Mouse (Mus musculus) heart, embryonic 14.5 days (tissue): ENCODE results near the gene Mgst3. TPM values are rescaled to one million over a fixed set of nuclear protein-coding genes. Genes with fewer than 3 reads are reported as not detected.

Experiments
- ATAC-seq: fragments of 200-750 bp; cut with Nextera tagmentation; 2 replicates; pipeline ENCODE4 v1.8.0; 2017; ENCODE audit warnings: low read depth, moderate TSS enrichment; ENCODE audit not compliant: insufficient number of reproducible peaks, insufficient read depth, low FRiP score
- H3K27ac ChIP-seq, 2 experiments: fragments of 200-500 bp in 1 of 2; fragments of 300-500 bp in 1 of 2; sonication (generic) in 1 of 2; replicated peaks in 1 of 2; 2 replicates each; pipeline ENCODE4 v1.5.1; 2012 to 2014; ENCODE audit warnings: low read depth in 2 of 2, low read length in 2 of 2, control low read depth in 1 of 2, mild to moderate bottlenecking in 1 of 2, mixed read lengths in 1 of 2; ENCODE audit not compliant: control insufficient read depth in 1 of 2, insufficient read depth in 1 of 2
- H3K27me3 ChIP-seq: fragments of 300-500 bp; sonication (generic); 2 replicates; pipeline ENCODE4 v1.6.1; 2014; ENCODE audit warnings: mild to moderate bottlenecking, low read length, control low read depth; ENCODE audit not compliant: control insufficient read depth, insufficient read depth
- H3K36me3 ChIP-seq: fragments of 300-500 bp; sonication (generic); 2 replicates; pipeline ENCODE4 v1.6.1; 2014; ENCODE audit warnings: mild to moderate bottlenecking, control low read depth, low read length, mixed read lengths; ENCODE audit not compliant: control insufficient read depth, insufficient read depth
- H3K4me1 ChIP-seq, 2 experiments: fragments of 200-500 bp in 1 of 2; fragments of 300-500 bp in 1 of 2; sonication (generic) in 1 of 2; 2 replicates each; pipeline ENCODE4 v1.6.1; 2012 to 2014; ENCODE audit warnings: low read length in 2 of 2, control low read depth in 1 of 2, mixed read lengths in 1 of 2; ENCODE audit not compliant: control insufficient read depth in 2 of 2, insufficient read depth in 2 of 2
- H3K4me2 ChIP-seq: fragments of 300-500 bp; sonication (generic); 2 replicates; pipeline ENCODE4 v1.6.1; 2014; ENCODE audit warnings: mild to moderate bottlenecking, low read length
- H3K4me3 ChIP-seq, 2 experiments: fragments of 200-500 bp in 1 of 2; fragments of 300-500 bp in 1 of 2; sonication (generic) in 1 of 2; 2 replicates each; pipeline ENCODE4 v1.5.1; 2012 to 2014; ENCODE audit warnings: low read length in 2 of 2, mild to moderate bottlenecking in 2 of 2, control low read depth in 1 of 2, low read depth in 1 of 2, moderate library complexity in 1 of 2; ENCODE audit not compliant: control insufficient read depth in 1 of 2, insufficient read depth in 1 of 2
- H3K9ac ChIP-seq: fragments of 300-500 bp; sonication (generic); 2 replicates; pipeline ENCODE4 v1.6.1; 2014; ENCODE audit warnings: mild to moderate bottlenecking, low read length
- H3K9me3 ChIP-seq: fragments of 300-500 bp; sonication (generic); 2 replicates; pipeline ENCODE4 v1.6.1; 2016; ENCODE audit warnings: low read length, control low read depth; ENCODE audit not compliant: control insufficient read depth
- WGBS: fragments of 180-500 bp; shearing (Covaris S2); extraction: QIAGEN DNeasy Blood & Tissue Kit; methylation state at CpG from one replicate; pipeline ENCODE4 v1.1.7; 2014; 5-methylcytosine and 5-hydroxymethylcytosine counted together
- polyA plus RNA-seq: library from polyadenylated mRNA; unstranded; fragments of >200 nt; fragmentation: Nextera tagmentation; extraction: Ambion mirVana; gene quantifications from 2 replicates; pipeline ENCODE4 v1.2.1, GENCODE M21; 2014

Gene Mgst3
- polyA plus RNA-seq, 1 experiment from 2014 or later, result 219 TPM

GRCm38 (mm10) chr1:167392687-167393086, 954 bp downstream of the Mgst3 start:
- Histone ChIP-seq H3K9me3 (no peaks in the 10 kb centered on the region), H3K9ac (peak overlapping the region; percentile 81), H3K4me1 (peaks cover 4 to 5% of the 10 kb centered on the region in 2 experiments; a peak in 2 of 4 replicates), H3K27ac (peak overlapping the region; percentile 58 to 85), H3K4me3 (peak overlapping the region; percentile 62 to 74), H3K4me2 (peak overlapping the region; percentile 87), H3K27me3 (no peaks in the 10 kb centered on the region), H3K36me3 (no peaks in the 10 kb centered on the region)
- 9% methylated on average over 8 of the region's 8 CpGs for WGBS
- ATAC-seq, result no peak

GRCm38 (mm10) chr1:167392031-167392640, 1.5 kb downstream of the Mgst3 start:
- peak overlapping the region; percentile 81 for H3K9ac ChIP-seq
- 28% methylated on average over 2 of the region's 2 CpGs for WGBS
- no peaks in the 10 kb centered on the region for H3K36me3 ChIP-seq
- ATAC-seq, result no peak
- no peaks in the 10 kb centered on the region for H3K27me3 ChIP-seq
- H3K4me2 ChIP-seq, result peak overlapping the region; percentile 87
- peak overlapping the region; percentile 62 to 74 for H3K4me3 ChIP-seq
- no peaks in the 10 kb centered on the region for H3K9me3 ChIP-seq
- H3K27ac ChIP-seq, result peak overlapping the region; percentile 85 to 87
- H3K4me1 ChIP-seq, result peaks cover 4 to 6% of the 10 kb centered on the region in 2 experiments; a peak in 3 of 4 replicates

GRCm38 (mm10) chr1:167391241-167391640, 2.4 kb downstream of the Mgst3 start:
- no peak overlapping the region for H3K4me3 ChIP-seq

GRCm38 (mm10) chr1:167390381-167390780, 3.3 kb downstream of the Mgst3 start:
- no peak for ATAC-seq
- H3K4me2 ChIP-seq, result no peak overlapping the region
- WGBS, result 77% methylated on average over 4 of the region's 4 CpGs

More at GRCm38 (mm10) chr1:167391241-167391640, 2.4 kb downstream of the Mgst3 start:
- H3K36me3 ChIP-seq, result no peaks in the 10 kb centered on the region
- no peaks in the 10 kb centered on the region for H3K9me3 ChIP-seq
- H3K4me2 ChIP-seq, result no peak overlapping the region; the same call in 1 of the 2 replicates
- H3K27ac ChIP-seq, result no peak overlapping the region
- H3K27me3 ChIP-seq, result no peaks in the 10 kb centered on the region
- WGBS, result 75% methylated on average over 6 of the region's 6 CpGs
- no peak for ATAC-seq
- H3K4me1 ChIP-seq, result peaks cover 4 to 9% of the 10 kb centered on the region in 2 experiments; a peak in 3 of 4 replicates
- H3K9ac ChIP-seq, result peak overlapping the region; percentile 36; the same call in 1 of the 2 replicates

GRCm38 (mm10) chr1:167389584-167389983, 4.1 kb downstream of the Mgst3 start:
- Histone ChIP-seq H3K4me1 (peaks cover 4 to 21% of the 10 kb centered on the region in 2 experiments), H3K36me3 (no peaks in the 10 kb centered on the region), H3K9ac (no peak overlapping the region), H3K27ac (no peak overlapping the region), H3K4me3 (no peak overlapping the region), H3K4me2 (no peak overlapping the region), H3K9me3 (no peaks in the 10 kb centered on the region), H3K27me3 (no peaks in the 10 kb centered on the region)
- WGBS, result 84% methylated on average over 7 of the region's 7 CpGs
- ATAC-seq, result no peak

More at GRCm38 (mm10) chr1:167390381-167390780, 3.3 kb downstream of the Mgst3 start:
- H3K27ac ChIP-seq, result no peak overlapping the region
- H3K4me3 ChIP-seq, result no peak overlapping the region
- H3K9me3 ChIP-seq, result no peaks in the 10 kb centered on the region
- no peak overlapping the region for H3K9ac ChIP-seq
- H3K27me3 ChIP-seq, result no peaks in the 10 kb centered on the region
- H3K36me3 ChIP-seq, result no peaks in the 10 kb centered on the region
- H3K4me1 ChIP-seq, result peaks cover 4 to 13% of the 10 kb centered on the region in 2 experiments; a peak in 3 of 4 replicates

- WGBS, result 71% methylated on average over 6 of the region's 6 CpGs
- Histone ChIP-seq H3K4me3 (no peak overlapping the region), H3K4me1 (peaks cover 4 to 23% of the 10 kb centered on the region in 2 experiments), H3K9ac (no peak overlapping the region), H3K36me3 (no peaks in the 10 kb centered on the region), H3K4me2 (no peak overlapping the region), H3K9me3 (no peaks in the 10 kb centered on the region), H3K27me3 (no peaks in the 10 kb centered on the region), H3K27ac (no peak overlapping the region)
- ATAC-seq, result no peak
Observed at GRCm38 (mm10) chr1:167388571-167388970, 5.1 kb downstream of the Mgst3 start.

- Histone ChIP-seq H3K27ac (no peak overlapping the region), H3K4me2 (no peak overlapping the region), H3K9ac (no peak overlapping the region), H3K27me3 (no peaks in the 10 kb centered on the region), H3K36me3 (no peaks in the 10 kb centered on the region), H3K4me1 (peaks cover 2 to 23% of the 10 kb centered on the region in 2 experiments), H3K9me3 (no peaks in the 10 kb centered on the region), H3K4me3 (no peak overlapping the region)
- WGBS, result 74% methylated on average over 3 of the region's 3 CpGs
- ATAC-seq, result no peak
Observed at GRCm38 (mm10) chr1:167387796-167388195, 5.8 kb downstream of the Mgst3 start.
